Mouse (Mus musculus): ENCODE measurements at regions not wholly inside any gene's neighbourhood (a gene's known extent, or its start where the extent isn't known, plus 50 kb on each side); places are given as distances from the start of the nearest gene placed in this dataset.

- ATAC-seq (ENCODE audit: insufficient read depth, low read depth) (no peak), DNase-seq (ENCODE audit: low spot score) (no peak)
- Histone ChIP-seq H3K4me2 (ENCODE audit: low read depth, low read length) (no peak overlapping the region), H3K9ac (replicated peaks; ENCODE audit: low read depth, low read length) (no peak overlapping the region), H3K4me1 (ENCODE audit: control insufficient read depth, insufficient read depth) (no peaks in the 10 kb centered on the region), H3K27ac (ENCODE audit: low read depth) (no peak overlapping the region), H3K4me3 (ENCODE audit: low read depth, low read length) (no peak overlapping the region), H3K36me3 (replicated peaks; ENCODE audit: control insufficient read depth, insufficient read depth, low read length) (no peaks in the 10 kb centered on the region), H3K9me3 (replicated peaks; ENCODE audit: control insufficient read depth, low read length) (no peaks in the 10 kb centered on the region), H3K27me3 (ENCODE audit: control insufficient read depth, insufficient read depth, low read length) (no peaks in the 10 kb centered on the region)
- 76% methylated on average over 5 of the region's 5 CpGs for WGBS
- TF ChIP-seq EP300 (IDR thresholded peaks at IDR 0.05; ENCODE audit: low read depth): no peak
Measured at GRCm38 (mm10) chr4:127651601-127652000, 293.6 kb upstream of the Gjb5 start.

GRCm38 (mm10) chr4:127648011-127648410, 290.0 kb upstream of the Gjb5 start:
- no peak for ATAC-seq (ENCODE audit: insufficient read depth, low read depth)
- no peak for DNase-seq (ENCODE audit: low spot score)
- H3K4me1 ChIP-seq (ENCODE audit: control insufficient read depth, insufficient read depth): no peaks in the 10 kb centered on the region

GRCm38 (mm10) chr4:127647189-127647588, 289.2 kb upstream of the Gjb5 start:
- Histone ChIP-seq H3K9me3 (replicated peaks; ENCODE audit: control insufficient read depth, low read length) (no peaks in the 10 kb centered on the region), H3K4me1 (ENCODE audit: control insufficient read depth, insufficient read depth) (no peaks in the 10 kb centered on the region), H3K27me3 (ENCODE audit: control insufficient read depth, insufficient read depth, low read length) (no peaks in the 10 kb centered on the region), H3K4me2 (ENCODE audit: low read depth, low read length) (no peak overlapping the region), H3K27ac (ENCODE audit: low read depth) (no peak overlapping the region), H3K4me3 (ENCODE audit: low read depth, low read length) (no peak overlapping the region), H3K36me3 (replicated peaks; ENCODE audit: control insufficient read depth, insufficient read depth, low read length) (no peaks in the 10 kb centered on the region), H3K9ac (replicated peaks; ENCODE audit: low read depth, low read length) (no peak overlapping the region)
- TF ChIP-seq CTCF (IDR thresholded peaks at IDR 0.05; ENCODE audit: low read depth) (no peak), EP300 (IDR thresholded peaks at IDR 0.05; ENCODE audit: low read depth) (no peak)
- ATAC-seq (ENCODE audit: insufficient read depth, low read depth) (no peak), DNase-seq (ENCODE audit: low spot score) (no peak)
- WGBS: 51% methylated on average over 8 of the region's 8 CpGs

More at GRCm38 (mm10) chr4:127648011-127648410, 290.0 kb upstream of the Gjb5 start:
- TF ChIP-seq EP300 (IDR thresholded peaks at IDR 0.05; ENCODE audit: low read depth) (no peak), CTCF (IDR thresholded peaks at IDR 0.05; ENCODE audit: low read depth) (no peak)
- H3K9ac ChIP-seq (replicated peaks; ENCODE audit: low read depth, low read length): no peak overlapping the region
- no peak overlapping the region for H3K4me3 ChIP-seq (ENCODE audit: low read depth, low read length)
- no peaks in the 10 kb centered on the region for H3K36me3 ChIP-seq (replicated peaks; ENCODE audit: control insufficient read depth, insufficient read depth, low read length)
- no peaks in the 10 kb centered on the region for H3K27me3 ChIP-seq (ENCODE audit: control insufficient read depth, insufficient read depth, low read length)
- no peaks in the 10 kb centered on the region for H3K9me3 ChIP-seq (replicated peaks; ENCODE audit: control insufficient read depth, low read length)
- WGBS: 45% methylated on average over 5 of the region's 5 CpGs
- H3K27ac ChIP-seq (ENCODE audit: low read depth): no peak overlapping the region
- H3K4me2 ChIP-seq (ENCODE audit: low read depth, low read length): no peak overlapping the region

- Histone ChIP-seq H3K4me3 (ENCODE audit: low read depth, low read length) (no peak overlapping the region), H3K9ac (replicated peaks; ENCODE audit: low read depth, low read length) (no peak overlapping the region), H3K27ac (ENCODE audit: low read depth) (no peak overlapping the region), H3K4me1 (ENCODE audit: control insufficient read depth, insufficient read depth) (no peaks in the 10 kb centered on the region), H3K36me3 (replicated peaks; ENCODE audit: control insufficient read depth, insufficient read depth, low read length) (no peaks in the 10 kb centered on the region), H3K4me2 (ENCODE audit: low read depth, low read length) (no peak overlapping the region), H3K27me3 (ENCODE audit: control insufficient read depth, insufficient read depth, low read length) (no peaks in the 10 kb centered on the region), H3K9me3 (replicated peaks; ENCODE audit: control insufficient read depth, low read length) (no peaks in the 10 kb centered on the region)
- ATAC-seq (ENCODE audit: insufficient read depth, low read depth) (no peak), DNase-seq (ENCODE audit: low spot score) (no peak)
- 54% methylated on average over 14 of the region's 14 CpGs for WGBS
- TF ChIP-seq EP300 (IDR thresholded peaks at IDR 0.05; ENCODE audit: low read depth) (no peak), CTCF (IDR thresholded peaks at IDR 0.05; ENCODE audit: low read depth) (no peak)
Measured at GRCm38 (mm10) chr4:127640251-127641085, 282.5 kb upstream of the Gjb5 start.

DNA sequence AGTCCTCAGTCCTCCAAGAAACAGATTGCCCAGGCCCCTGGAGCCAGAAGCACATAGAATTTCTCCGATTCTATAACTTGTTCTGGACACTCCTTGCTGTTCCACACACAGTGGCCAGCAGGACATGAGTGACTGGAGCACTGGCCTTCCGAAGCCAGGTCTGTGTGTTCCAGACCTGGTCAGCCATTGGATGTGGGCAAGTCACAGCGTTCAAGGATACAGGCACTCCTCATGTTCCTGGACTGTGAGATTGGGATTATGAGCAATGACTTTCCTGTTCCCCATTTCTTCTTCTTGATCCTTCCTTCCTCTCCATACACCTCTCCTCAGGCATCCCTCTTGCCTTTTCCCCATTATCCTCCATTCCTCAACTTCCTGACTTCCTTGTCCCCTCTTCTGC, 281.8 kb upstream of the Gjb5 start:
- ATAC-seq (ENCODE audit: insufficient read depth, low read depth): no peak

GRCm38 (mm10) chr4:127636934-127637333, 279.0 kb upstream of the Gjb5 start:
- H3K27me3 ChIP-seq (ENCODE audit: control insufficient read depth, insufficient read depth, low read length): no peaks in the 10 kb centered on the region
- H3K4me3 ChIP-seq (ENCODE audit: low read depth, low read length): no peak overlapping the region
- no peak overlapping the region for H3K27ac ChIP-seq (ENCODE audit: low read depth)
- H3K36me3 ChIP-seq (replicated peaks; ENCODE audit: control insufficient read depth, insufficient read depth, low read length): no peaks in the 10 kb centered on the region
- DNase-seq (ENCODE audit: low spot score) (no peak), ATAC-seq (ENCODE audit: insufficient read depth, low read depth) (no peak)
- no peak overlapping the region for H3K9ac ChIP-seq (replicated peaks; ENCODE audit: low read depth, low read length)
- H3K4me2 ChIP-seq (ENCODE audit: low read depth, low read length): no peak overlapping the region
- no peak for TF ChIP-seq EP300 (IDR thresholded peaks at IDR 0.05; ENCODE audit: low read depth)
- no peak for TF ChIP-seq CTCF (IDR thresholded peaks at IDR 0.05; ENCODE audit: low read depth)
- no peaks in the 10 kb centered on the region for H3K9me3 ChIP-seq (replicated peaks; ENCODE audit: control insufficient read depth, low read length)
- WGBS: 50% methylated on average over 11 of the region's 11 CpGs
- H3K4me1 ChIP-seq (ENCODE audit: control insufficient read depth, insufficient read depth): no peaks in the 10 kb centered on the region

More for the DNA sequence above, 281.8 kb upstream of the Gjb5 start:
- Histone ChIP-seq H3K36me3 (replicated peaks; ENCODE audit: control insufficient read depth, insufficient read depth, low read length) (no peaks in the 10 kb centered on the region), H3K27me3 (ENCODE audit: control insufficient read depth, insufficient read depth, low read length) (no peaks in the 10 kb centered on the region), H3K4me1 (ENCODE audit: control insufficient read depth, insufficient read depth) (no peaks in the 10 kb centered on the region), H3K4me2 (ENCODE audit: low read depth, low read length) (no peak overlapping the region), H3K4me3 (ENCODE audit: low read depth, low read length) (no peak overlapping the region), H3K9ac (replicated peaks; ENCODE audit: low read depth, low read length) (no peak overlapping the region), H3K9me3 (replicated peaks; ENCODE audit: control insufficient read depth, low read length) (no peaks in the 10 kb centered on the region), H3K27ac (ENCODE audit: low read depth) (no peak overlapping the region)
- 81% methylated on average over 3 of the region's 3 CpGs for WGBS
- TF ChIP-seq CTCF (IDR thresholded peaks at IDR 0.05; ENCODE audit: low read depth): no peak
- no peak for TF ChIP-seq EP300 (IDR thresholded peaks at IDR 0.05; ENCODE audit: low read depth)
- no peak for DNase-seq (ENCODE audit: low spot score)
